Mouse (Mus musculus) midbrain, postnatal 0 days (tissue): ENCODE data around the gene Vps13d. TPM values are rescaled to one million over a fixed set of nuclear protein-coding genes. Genes with fewer than 3 reads are reported as not detected.
A peak's percentile ranks its signal among the peaks of the same experiment; 100 is the strongest.

Experiments
- ATAC-seq: fragments of 200-750 bp; cut with Nextera tagmentation; 2 replicates; pipeline ENCODE4 v1.8.0; 2017; ENCODE audit warnings: moderate number of reproducible peaks, mild to moderate bottlenecking, moderate TSS enrichment, moderate library complexity; ENCODE audit not compliant: low FRiP score
- DNase-seq: peaks from one replicate; pipeline ENCODE4 v3.0.0-alpha.2; 2015; ENCODE audit warnings: low spot score
- H3K27ac ChIP-seq: fragments of 300-500 bp; sonication (generic); 2 replicates; pipeline ENCODE4 v1.5.1; 2014; ENCODE audit warnings: low read depth, mild to moderate bottlenecking, low read length, mixed read lengths
- H3K27me3 ChIP-seq: fragments of 300-500 bp; sonication (generic); 2 replicates; pipeline ENCODE4 v1.6.1; 2014; ENCODE audit warnings: low read length, control low read depth, mixed read lengths; ENCODE audit not compliant: insufficient read depth
- H3K36me3 ChIP-seq: fragments of 300-500 bp; sonication (generic); 2 replicates; pipeline ENCODE4 v1.6.1; 2014; ENCODE audit warnings: low read length, control low read depth, mixed read lengths; ENCODE audit not compliant: insufficient read depth
- H3K4me1 ChIP-seq: fragments of 300-500 bp; sonication (generic); 2 replicates; pipeline ENCODE4 v1.6.1; 2014; ENCODE audit warnings: mild to moderate bottlenecking, control low read depth, antibody characterized with exemption, low read length, mixed read lengths; ENCODE audit not compliant: insufficient read depth
- H3K4me2 ChIP-seq: fragments of 300-500 bp; sonication (generic); 2 replicates; pipeline ENCODE4 v1.6.1; 2014; ENCODE audit warnings: low read depth, mild to moderate bottlenecking, low read length, mixed read lengths; ENCODE audit not compliant: poor library complexity, severe bottlenecking
- H3K4me3 ChIP-seq: fragments of 300-500 bp; sonication (generic); 2 replicates; pipeline ENCODE4 v1.5.1; 2014; ENCODE audit warnings: low read depth, mild to moderate bottlenecking, low read length, moderate library complexity
- H3K9ac ChIP-seq: fragments of 300-500 bp; sonication (generic); replicated peaks from 2 replicates; pipeline ENCODE4 v1.6.1; 2014; ENCODE audit warnings: mild to moderate bottlenecking, low read length, moderate library complexity, mixed read lengths; ENCODE audit not compliant: poor library complexity, severe bottlenecking
- H3K9me3 ChIP-seq: fragments of 300-500 bp; sonication (generic); 2 replicates; pipeline ENCODE4 v1.6.1; 2016; ENCODE audit warnings: low read length, control low read depth
- CTCF ChIP-seq: IDR thresholded peaks from 2 replicates; pipeline ENCODE4 v1.5.1; 2016; ENCODE audit warnings: antibody characterized with exemption, mild to moderate bottlenecking
- WGBS: fragments of 180-500 bp; shearing (Covaris S2); extraction: QIAGEN DNeasy Blood & Tissue Kit; methylation state at CpG from one replicate; pipeline ENCODE4 v1.1.7; 2014; 5-methylcytosine and 5-hydroxymethylcytosine counted together
- polyA plus RNA-seq: library from polyadenylated mRNA; unstranded; fragments of >200 nt; fragmentation: Nextera tagmentation; extraction: Ambion mirVana; gene quantifications from 2 replicates; pipeline ENCODE4 v1.2.1, GENCODE M21; 2015
- total RNA-seq: library from RNA; depleted of rRNA; stranded (reverse); fragments of >200 nt; gene quantifications from 2 replicates; pipeline ENCODE4 v1.2.3, GENCODE M21; 2014

The Vps13d gene
- total and polyA plus RNA-seq, 2 experiments from 2014 or later = 9.1 to 35.6 TPM

GRCm38 (mm10) chr4:144939847-144940411 is 254.9 kb downstream of the Vps13d start:
- no peak for DNase-seq
- no peaks in the 10 kb centered on the region for H3K27me3 ChIP-seq
- H3K9ac ChIP-seq = no peak overlapping the region
- no peaks in the 10 kb centered on the region for H3K9me3 ChIP-seq
- 71% methylated on average over 4 of the region's 4 CpGs for WGBS
- no peak overlapping the region for H3K4me2 ChIP-seq
- ATAC-seq = no peak
- H3K27ac ChIP-seq = no peak overlapping the region
- H3K4me1 ChIP-seq = no peaks in the 10 kb centered on the region
- H3K36me3 ChIP-seq = no peaks in the 10 kb centered on the region
- no peak overlapping the region for H3K4me3 ChIP-seq
- TF ChIP-seq CTCF = no peak

- 67% methylated on average over 3 of the region's 3 CpGs for WGBS
- H3K9me3 ChIP-seq = no peaks in the 10 kb centered on the region
- H3K4me1 ChIP-seq = no peaks in the 10 kb centered on the region
- TF ChIP-seq CTCF = no peak
- H3K27me3 ChIP-seq = no peaks in the 10 kb centered on the region
- no peak overlapping the region for H3K9ac ChIP-seq
- no peak overlapping the region for H3K27ac ChIP-seq
- no peak overlapping the region for H3K4me3 ChIP-seq
- H3K36me3 ChIP-seq = no peaks in the 10 kb centered on the region
- ATAC-seq = peak; percentile 88
- peak; percentile 87 for DNase-seq
- no peak overlapping the region for H3K4me2 ChIP-seq
Observed at GRCm38 (mm10) chr4:144936563-144937154, 258.1 kb downstream of the Vps13d start.

GRCm38 (mm10) chr4:144934501-144934900 is 260.3 kb downstream of the Vps13d start:
- no peaks in the 10 kb centered on the region for H3K27me3 ChIP-seq
- no peak for TF ChIP-seq CTCF
- no peaks in the 10 kb centered on the region for H3K4me1 ChIP-seq
- ATAC-seq (no peak), DNase-seq (no peak)
- WGBS = 11% methylated on average over 1 of the region's 1 CpGs
- no peak overlapping the region for H3K4me3 ChIP-seq
- no peak overlapping the region for H3K27ac ChIP-seq
- no peak overlapping the region for H3K4me2 ChIP-seq
- no peak overlapping the region for H3K9ac ChIP-seq
- no peaks in the 10 kb centered on the region for H3K9me3 ChIP-seq
- no peaks in the 10 kb centered on the region for H3K36me3 ChIP-seq

- no peak for DNase-seq
- 91% methylated on average over 7 of the region's 7 CpGs for WGBS
- H3K9me3 ChIP-seq = no peaks in the 10 kb centered on the region
- no peaks in the 10 kb centered on the region for H3K27me3 ChIP-seq
- H3K27ac ChIP-seq = no peak overlapping the region
- no peaks in the 10 kb centered on the region for H3K36me3 ChIP-seq
- H3K4me3 ChIP-seq = no peak overlapping the region
- H3K9ac ChIP-seq = no peak overlapping the region
- H3K4me2 ChIP-seq = no peak overlapping the region
- TF ChIP-seq CTCF = no peak
- H3K4me1 ChIP-seq = no peaks in the 10 kb centered on the region
- no peak for ATAC-seq
Observed at GRCm38 (mm10) chr4:144931167-144931566, 263.6 kb downstream of the Vps13d start.

- no peak overlapping the region for H3K4me3 ChIP-seq
- DNase-seq (peak; percentile 69), ATAC-seq (peak; percentile 71; the same call in 1 of the 2 replicates)
- H3K9me3 ChIP-seq = no peaks in the 10 kb centered on the region
- 34% methylated on average over 10 of the region's 10 CpGs for WGBS
- no peak overlapping the region for H3K27ac ChIP-seq
- no peaks in the 10 kb centered on the region for H3K27me3 ChIP-seq
- no peak overlapping the region for H3K4me2 ChIP-seq
- H3K4me1 ChIP-seq = no peaks in the 10 kb centered on the region
- TF ChIP-seq CTCF = no peak
- no peak overlapping the region for H3K9ac ChIP-seq
- H3K36me3 ChIP-seq = no peaks in the 10 kb centered on the region
Observed at GRCm38 (mm10) chr4:144930366-144930765, 264.4 kb downstream of the Vps13d start.

GRCm38 (mm10) chr4:144929811-144930221 is 265.0 kb downstream of the Vps13d start:
- H3K4me3 ChIP-seq = no peak overlapping the region
- TF ChIP-seq CTCF = no peak
- H3K4me1 ChIP-seq = no peaks in the 10 kb centered on the region
- H3K27me3 ChIP-seq = no peaks in the 10 kb centered on the region
- no peaks in the 10 kb centered on the region for H3K36me3 ChIP-seq
- WGBS = 76% methylated on average over 1 of the region's 1 CpGs
- H3K4me2 ChIP-seq = no peak overlapping the region
- no peaks in the 10 kb centered on the region for H3K9me3 ChIP-seq
- DNase-seq (peak; percentile 87), ATAC-seq (peak; percentile 80)
- peak overlapping the region; percentile 47; the same call in 1 of the 2 replicates for H3K27ac ChIP-seq
- H3K9ac ChIP-seq = no peak overlapping the region
